In genomic region chr13:11210109-11210508, GRCm38 (mm10) we compare ENCODE assay signal across 20 mouse cellular contexts.
DNase-seq lines count a peak whose midpoint lies in the region; TF ChIP-seq lines count a peak whose summit lies in the region.
"Had no signal": no experiment of that assay in that cellular context is flagged by ENCODE, and none has a peak within 500 bp of the region (broad histone marks: within the 10 kb centered on the region; RNA-seq: fewer than 3 reads in every experiment).

No protein-coding gene starts in this region.

- DNase-seq in heart, adult 2 months, result no peak
- no peak for DNase-seq in heart, embryonic 10.5 days (ENCODE audit: low spot score)
- DNase-seq in left cerebral cortex, adult 2 months (ENCODE audit: extremely low spot score in 1 of 2, low spot score in 2 of 2), result no peak
- no peak for DNase-seq in left cerebral cortex, postnatal 10 days (ENCODE audit: extremely low spot score in 1 of 2, low spot score in 2 of 2)
- DNase-seq in 416B (ENCODE audit: low read depth) (peak; percentile 25), MEL (ENCODE audit: low read depth, low spot score) (peak; percentile 42)
- DNase-seq in ovary, postnatal 14 days (ENCODE audit: low spot score), result no peak
- DNase-seq in T-cell, adult 2 months (ENCODE audit: low spot score), result no peak
- DNase-seq: adrenal gland, adult 2 months; cerebellum, adult 9-11 months; forebrain, postnatal 0 days; right cerebral cortex, postnatal 4 days had no signal

- TF ChIP-seq EP300 in heart, adult 2 months (IDR thresholded peaks at IDR 0.05; ENCODE audit: insufficient read depth, low read depth, low read length), result no peak
- no peak for TF ChIP-seq EP300 in MEL (IDR thresholded peaks at IDR 0.05; ENCODE audit: low read depth in 1 of 2, low read length in 2 of 2)

- peak; percentile 56 for TF ChIP-seq RAD21 in MEL (IDR thresholded peaks at IDR 0.05; ENCODE audit: low read depth, low read length)

- H3K36me3 ChIP-seq in heart, adult 2 months (ENCODE audit: control insufficient read depth, insufficient read depth, low read length), result no peaks in the 10 kb centered on the region
- no peaks in the 10 kb centered on the region for H3K36me3 ChIP-seq in heart, embryonic 10.5 days
- H3K36me3 ChIP-seq in MEL (ENCODE audit: control insufficient read depth in 1 of 2, insufficient read depth in 2 of 2, low read length in 2 of 2), result no peaks in the 10 kb centered on the region
- H3K36me3 ChIP-seq: embryonic facial prominence, embryonic 15.5 days; G1E; hindbrain, embryonic 12.5 days; intestine, embryonic 15.5 days; kidney, embryonic 15.5 days; lung, embryonic 15.5 days; midbrain, embryonic 12.5 days; neural tube, embryonic 13.5 days had no signal

- no peak overlapping the region for H3K27ac ChIP-seq in heart, adult 2 months
- no peak overlapping the region for H3K27ac ChIP-seq in heart, embryonic 10.5 days
- H3K27ac ChIP-seq in left cerebral cortex, adult 2 months, result no peak overlapping the region
- no peak overlapping the region for H3K27ac ChIP-seq in MEL (ENCODE audit: control insufficient read depth, low read depth, low read length)
- H3K27ac ChIP-seq: embryonic facial prominence, embryonic 15.5 days; hindbrain, embryonic 12.5 days; intestine, embryonic 15.5 days; kidney, embryonic 15.5 days; lung, embryonic 15.5 days; midbrain, embryonic 12.5 days; neural tube, embryonic 13.5 days had no signal

- no peak overlapping the region for H3K9ac ChIP-seq in heart, adult 2 months (ENCODE audit: low read depth, low read length)
- no peak overlapping the region for H3K9ac ChIP-seq in MEL (ENCODE audit: control insufficient read depth, low read depth, low read length, poor library complexity, severe bottlenecking)
- H3K9ac ChIP-seq: embryonic facial prominence, embryonic 15.5 days; forebrain, postnatal 0 days; hindbrain, embryonic 12.5 days; intestine, embryonic 15.5 days; kidney, embryonic 15.5 days; lung, embryonic 15.5 days; midbrain, embryonic 12.5 days; neural tube, embryonic 13.5 days had no signal

- no peaks in the 10 kb centered on the region for H3K4me1 ChIP-seq in heart, adult 2 months (ENCODE audit: control insufficient read depth, insufficient read depth, low read length)
- H3K4me1 ChIP-seq in heart, embryonic 10.5 days, result no peaks in the 10 kb centered on the region
- no peaks in the 10 kb centered on the region for H3K4me1 ChIP-seq in MEL (ENCODE audit: control insufficient read depth in 1 of 2, insufficient read depth in 2 of 2, low read length in 2 of 2)
- H3K4me1 ChIP-seq: embryonic facial prominence, embryonic 15.5 days; hindbrain, embryonic 12.5 days; intestine, embryonic 15.5 days; kidney, embryonic 15.5 days; lung, embryonic 15.5 days; midbrain, embryonic 12.5 days; neural tube, embryonic 13.5 days had no signal

- H3K4me3 ChIP-seq in heart, adult 2 months, result no peak overlapping the region
- no peak overlapping the region for H3K4me3 ChIP-seq in heart, embryonic 10.5 days
- no peak overlapping the region for H3K4me3 ChIP-seq in left cerebral cortex, adult 2 months
- H3K4me3 ChIP-seq in MEL (ENCODE audit: control insufficient read depth in 1 of 2, insufficient read depth in 1 of 2, low read depth in 2 of 2, low read length in 2 of 2), result no peak overlapping the region
- H3K4me3 ChIP-seq: embryonic facial prominence, embryonic 15.5 days; hindbrain, embryonic 12.5 days; intestine, embryonic 15.5 days; kidney, embryonic 15.5 days; lung, embryonic 15.5 days; midbrain, embryonic 12.5 days; neural tube, embryonic 13.5 days had no signal

- intact Hi-C loops in heart, adult 2 months (cut with DNase I), result no loop called here
- intact Hi-C loops in left cerebral cortex, adult 2 months (cut with DNase I), result no loop called here
- intact Hi-C loops in left cerebral cortex, postnatal 10 days (cut with DNase I), result no loop called here

- no peaks in the 10 kb centered on the region for H3K9me3 ChIP-seq in heart, embryonic 10.5 days
- H3K9me3 ChIP-seq in MEL (replicated peaks; ENCODE audit: insufficient read depth, low read length), result no peaks in the 10 kb centered on the region
- H3K9me3 ChIP-seq: embryonic facial prominence, embryonic 15.5 days; G1E; hindbrain, embryonic 12.5 days; intestine, embryonic 15.5 days; kidney, embryonic 15.5 days; lung, embryonic 15.5 days; midbrain, embryonic 12.5 days; neural tube, embryonic 13.5 days had no signal

- 85% methylated on average over 1 of the region's 1 CpGs for WGBS in heart, adult 2 months
- 90% methylated on average over 1 of the region's 1 CpGs for WGBS in heart, embryonic 10.5 days

- no peaks in the 10 kb centered on the region for H3K27me3 ChIP-seq in heart, adult 2 months (ENCODE audit: control insufficient read depth, insufficient read depth, low read length)
- H3K27me3 ChIP-seq in heart, embryonic 10.5 days (ENCODE audit: insufficient read depth, poor library complexity, severe bottlenecking), result no peaks in the 10 kb centered on the region
- H3K27me3 ChIP-seq in MEL (ENCODE audit: control insufficient read depth in 1 of 2, insufficient read depth in 2 of 2, low read length in 2 of 2), result no peaks in the 10 kb centered on the region
- H3K27me3 ChIP-seq: embryonic facial prominence, embryonic 15.5 days; hindbrain, embryonic 12.5 days; intestine, embryonic 15.5 days; kidney, embryonic 15.5 days; lung, embryonic 15.5 days; midbrain, embryonic 12.5 days; neural tube, embryonic 13.5 days had no signal

- peak; percentile 24; the same call in 1 of the 2 replicates for TF ChIP-seq CTCF in heart, adult 2 months (IDR thresholded peaks at IDR 0.05)
- TF ChIP-seq CTCF in left cerebral cortex, adult 2 months (IDR thresholded peaks at IDR 0.05), result peak; percentile 16
- peak in 1 of 3 experiments; percentile 60; a peak in 2 of 6 replicates for TF ChIP-seq CTCF in MEL (IDR thresholded peaks at IDR 0.05 in 2 of 3, conservative IDR thresholded peaks at IDR 0.05 in 1 of 3; ENCODE audit: control insufficient read depth in 1 of 3, insufficient read depth in 1 of 3, low read depth in 2 of 3, low read length in 3 of 3, poor library complexity in 1 of 3, severe bottlenecking in 1 of 3)

- no peak for TF ChIP-seq POLR2A in heart, adult 2 months (IDR thresholded peaks at IDR 0.05; ENCODE audit: insufficient read depth, low read depth, low read length)
- TF ChIP-seq POLR2A in MEL (IDR thresholded peaks at IDR 0.05; ENCODE audit: control insufficient read depth in 1 of 2, insufficient read depth in 1 of 2, low read depth in 1 of 2, low read length in 2 of 2, poor library complexity in 1 of 2), result no peak

- no peaks in the 10 kb centered on the region for H3K79me2 ChIP-seq in heart, adult 2 months (replicated peaks; ENCODE audit: control insufficient read depth, insufficient read depth, low read length)
- H3K79me2 ChIP-seq in MEL (ENCODE audit: control insufficient read depth, insufficient read depth, low read length, poor library complexity), result no peaks in the 10 kb centered on the region

TF ChIP-seq in MEL, 35 proteins besides CTCF, POLR2A, EP300 and RAD21:
- TF ChIP-seq POLR2AphosphoS5 (IDR thresholded peaks at IDR 0.05; ENCODE audit: borderline replicate concordance, low read depth, low read length) (no peak), MYC (IDR thresholded peaks at IDR 0.05; ENCODE audit: low read depth, low read length) (no peak), TBP (IDR thresholded peaks at IDR 0.05; ENCODE audit: low read depth, low read length) (no peak), SIN3A (IDR thresholded peaks at IDR 0.05; ENCODE audit: low read length) (no peak), KAT2A (conservative IDR thresholded peaks at IDR 0.05; ENCODE audit: low read depth, low read length) (no peak), ZC3H11A (IDR thresholded peaks at IDR 0.05; ENCODE audit: low read depth, low read length) (no peak), SMC3 (IDR thresholded peaks at IDR 0.05; ENCODE audit: low read depth, low read length) (peak; percentile 62)

Comparison
In these comparisons a context has a peak if more than half of its experiments do, and no peak if none do; other contexts are left out.
1. DNase-seq: peak in 416B (single experiment) and MEL (single experiment); none in heart, adult 2 months (0 of 2), heart, embryonic 10.5 days (single experiment), left cerebral cortex, adult 2 months (0 of 2), left cerebral cortex, postnatal 10 days (0 of 2), ovary, postnatal 14 days (single experiment) and T-cell, adult 2 months (single experiment).